Mouse (Mus musculus) sigmoid colon, adult 10 weeks (tissue): Measurements from ENCODE around the gene Nelfa. TPM values are rescaled to one million over a fixed set of nuclear protein-coding genes. Genes with fewer than 3 reads are reported as not detected.

Experiments used
- polyA plus RNA-seq: library from polyadenylated mRNA; stranded (reverse); fragments of 350-450 nt; fragmentation: Illumina TruSeq; extraction: RNeasy Lipid Tissue Mini Kit (QIAGEN cat#74804); gene quantifications from one replicate; pipeline ENCODE4 v1.2.3, GENCODE M21; 2014; ENCODE audit warnings: low read depth, low replicate concordance

The Nelfa gene
- polyA plus RNA-seq = 4.2 TPM

DNA sequence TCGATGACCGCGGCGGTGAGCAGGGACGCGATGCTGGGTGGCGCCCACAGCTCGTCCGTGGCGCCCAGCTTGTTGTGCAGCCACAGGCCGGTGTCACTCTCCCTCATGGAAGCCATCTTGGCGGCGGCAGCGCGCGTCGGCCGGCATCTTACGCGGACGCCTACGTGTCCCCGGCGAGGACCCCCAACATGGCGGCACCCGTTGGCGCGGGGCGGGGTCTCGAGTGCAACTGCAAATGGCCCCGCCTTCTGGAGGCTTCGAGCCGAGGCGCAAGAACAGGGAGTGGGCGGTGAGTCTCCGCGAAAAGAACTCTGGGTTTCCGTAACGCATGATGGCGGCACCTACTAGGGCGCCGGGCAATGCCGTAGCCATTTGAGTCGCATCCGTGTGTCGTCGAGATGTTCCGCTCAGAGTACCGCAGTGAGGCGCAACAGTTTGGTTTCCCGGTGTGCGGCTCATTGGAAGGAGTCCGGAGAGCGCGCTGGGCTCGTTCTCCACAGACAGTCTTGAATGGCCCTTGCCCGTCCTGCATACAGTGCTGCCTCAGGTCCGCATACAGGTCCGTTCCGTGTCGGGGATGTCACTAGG lies at the start of gene Nelfa:
TSS of gene Nelfa (minus strand) at position 294 of the 588 bp plus-strand sequence.

DNA sequence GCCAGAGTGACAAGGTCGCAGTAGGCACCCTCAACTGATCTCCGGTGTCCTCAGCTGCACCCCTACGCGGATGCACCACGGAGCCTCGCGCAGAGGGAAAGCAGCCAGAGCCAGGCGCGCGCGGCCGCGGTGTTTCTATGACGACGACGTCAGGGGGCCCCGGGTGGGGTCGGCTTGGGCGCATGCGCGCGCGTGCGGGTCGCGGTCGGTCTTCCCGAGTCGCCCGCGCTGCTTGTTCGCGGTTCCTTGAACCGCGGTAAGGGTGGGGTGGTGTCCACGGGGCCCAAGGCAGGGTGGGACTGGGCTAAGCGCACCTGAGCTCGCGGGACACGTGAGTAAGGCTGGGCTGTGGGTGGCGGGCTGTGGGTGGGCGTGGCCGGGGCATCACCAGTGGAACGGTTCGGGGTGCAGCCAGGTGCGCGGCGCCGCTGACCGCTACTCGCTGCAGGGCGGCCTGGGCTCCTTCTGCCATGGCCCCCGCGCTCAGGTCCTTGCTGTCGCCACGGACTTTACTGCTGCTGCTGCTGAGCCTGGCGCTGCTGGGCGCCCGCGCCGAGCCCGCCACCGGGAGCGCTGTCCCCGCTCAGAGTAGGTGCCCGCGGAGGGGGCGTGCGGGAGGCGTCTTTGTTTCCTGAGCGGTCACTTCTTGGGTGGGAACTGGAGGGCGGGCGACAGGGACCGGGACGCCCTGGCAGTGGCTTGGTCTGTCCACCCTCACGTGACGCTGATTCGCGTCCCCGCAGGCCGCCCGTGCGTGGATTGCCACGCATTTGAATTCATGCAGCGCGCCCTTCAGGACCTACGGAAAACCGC lies 47.3 kb upstream of the Nelfa start, which contains the start of gene Gm1673:
TSS of gene Gm1673 (plus strand) at position 125 of the 813 bp plus-strand sequence.

Other genes with a start within 250 kb of the Nelfa start
- 6.2 TPM for gene Fgfr3, start 214.7 kb downstream of the Nelfa start, polyA plus RNA-seq
- 15.0 TPM for gene Letm1, start 153.6 kb downstream of the Nelfa start, polyA plus RNA-seq
- gene Nsd2, start 115.7 kb downstream of the Nelfa start, polyA plus RNA-seq = 78.8 TPM
- not detected for gene Gm1673, start 47.0 kb upstream of the Nelfa start, polyA plus RNA-seq
- gene Nat8l, start 59.6 kb upstream of the Nelfa start, polyA plus RNA-seq = 0.13 TPM
- 0.19 TPM for gene Poln, start 233.0 kb upstream of the Nelfa start, polyA plus RNA-seq
- 40.8 TPM for gene Haus3, start 233.1 kb upstream of the Nelfa start, polyA plus RNA-seq